Mouse (Mus musculus): ENCODE measurements at regions not wholly inside any gene's neighbourhood (a gene's known extent, or its start where the extent isn't known, plus 50 kb on each side); places are given as distances from the start of the nearest gene placed in this dataset.

DNA sequence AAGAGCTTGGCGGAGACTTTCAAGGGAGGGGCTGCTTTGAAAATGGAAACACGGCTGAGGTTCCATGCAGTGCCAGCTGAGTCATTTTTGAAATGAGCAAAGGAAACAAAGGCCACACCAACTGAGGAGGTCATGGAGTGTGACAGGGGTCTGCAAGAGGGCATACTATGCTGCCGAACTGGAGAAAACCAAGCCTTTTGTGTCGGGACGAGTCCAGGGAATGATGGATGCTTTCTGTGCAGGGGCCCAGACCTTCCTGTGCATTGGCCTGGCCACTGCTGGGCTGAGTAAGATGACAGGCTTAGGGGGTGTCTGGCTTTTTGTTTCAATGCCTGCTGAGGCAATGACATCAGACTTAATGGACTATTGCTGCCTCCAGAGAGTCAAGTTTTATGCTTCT, 203.8 kb upstream of the Ubash3b start:
- Histone ChIP-seq H3K9ac (replicated peaks) (no peak overlapping the region), H3K9me3 (no peaks in the 10 kb centered on the region), H3K27me3 (no peaks in the 10 kb centered on the region), H3K4me1 (peaks cover 26% of the 10 kb centered on the region), H3K27ac (replicated peaks) (peak overlapping the region; percentile 77), H3K36me3 (no peaks in the 10 kb centered on the region), H3K4me3 (no peak overlapping the region), H3K4me2 (replicated peaks) (peak overlapping the region; percentile 26)
- peak; percentile 76 for ATAC-seq (ENCODE audit: low FRiP score, low read depth)
- 11% methylated on average over 5 of the region's 5 CpGs for WGBS

DNA sequence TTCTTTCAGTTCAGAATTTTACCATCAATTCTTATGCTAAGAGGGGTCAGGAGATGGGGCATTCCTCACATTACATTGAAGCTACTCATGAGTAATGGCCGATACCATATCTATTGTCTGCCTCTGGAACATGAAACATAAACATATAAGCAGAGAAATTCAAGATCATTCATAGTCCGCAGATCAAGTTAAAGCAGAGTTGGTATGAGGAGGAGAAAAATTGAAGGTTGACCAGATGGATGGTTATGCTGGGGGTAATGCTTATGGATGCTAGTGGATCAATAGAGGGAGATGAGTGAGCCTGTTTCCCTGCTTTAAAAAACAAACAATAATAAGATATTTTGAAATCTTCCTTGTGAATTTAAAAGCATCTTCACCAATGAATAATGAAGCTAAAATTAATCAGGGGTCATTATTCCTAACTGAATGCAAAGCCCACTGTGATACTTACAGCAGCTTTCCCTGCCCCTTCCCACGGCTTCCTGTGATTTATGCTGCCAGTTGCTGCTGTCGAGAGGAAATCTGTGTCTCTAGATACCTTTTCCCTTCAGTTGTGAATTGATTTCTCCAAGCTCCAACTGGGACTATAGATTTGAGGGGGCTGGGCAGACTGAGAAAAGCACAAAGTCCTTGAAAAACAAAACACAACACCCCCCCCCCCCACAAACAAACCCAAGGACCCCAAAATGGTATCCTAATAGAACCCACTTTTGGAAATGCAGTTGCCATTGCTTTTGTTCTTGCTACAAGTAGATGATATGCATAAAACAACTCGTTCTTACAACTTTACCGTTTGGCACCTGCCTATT, 203.1 kb upstream of the Ubash3b start:
- Histone ChIP-seq H3K36me3 (no peaks in the 10 kb centered on the region), H3K9ac (replicated peaks) (no peak overlapping the region), H3K9me3 (no peaks in the 10 kb centered on the region), H3K27me3 (no peaks in the 10 kb centered on the region), H3K4me2 (replicated peaks) (peak overlapping the region; percentile 26), H3K4me1 (peaks cover 26% of the 10 kb centered on the region), H3K27ac (replicated peaks) (peak overlapping the region; percentile 77), H3K4me3 (no peak overlapping the region)
- WGBS, result 41% methylated on average over 6 of the region's 6 CpGs
- ATAC-seq (ENCODE audit: low FRiP score, low read depth), result no peak

DNA sequence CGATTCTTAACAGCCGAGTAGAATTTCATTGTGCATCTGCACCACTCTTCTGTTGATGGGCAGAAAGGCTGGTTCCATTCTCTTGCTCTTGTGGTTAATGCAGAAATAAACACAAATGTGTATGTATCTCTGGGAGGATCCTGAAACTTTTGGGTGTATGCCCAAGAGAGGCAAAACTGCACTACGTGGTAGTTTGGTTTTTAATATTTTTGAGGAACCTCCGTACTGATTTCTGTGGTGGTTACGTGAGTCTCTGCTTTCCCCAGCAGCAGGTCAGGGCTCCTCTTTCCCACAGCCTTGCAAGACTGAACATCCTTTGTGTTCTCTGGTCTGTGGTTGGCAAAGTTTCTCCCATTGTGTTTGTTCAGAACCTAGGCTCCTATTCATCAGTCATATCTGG, 198.9 kb upstream of the Ubash3b start:
- H3K36me3 ChIP-seq, result no peaks in the 10 kb centered on the region
- WGBS, result 81% methylated on average over 5 of the region's 5 CpGs
- no peak overlapping the region for H3K9ac ChIP-seq (replicated peaks)
- no peak overlapping the region for H3K4me3 ChIP-seq
- H3K4me2 ChIP-seq (replicated peaks), result no peak overlapping the region
- peaks cover 10% of the 10 kb centered on the region for H3K4me1 ChIP-seq
- no peaks in the 10 kb centered on the region for H3K27me3 ChIP-seq
- no peak for ATAC-seq (ENCODE audit: low FRiP score, low read depth)
- no peak overlapping the region for H3K27ac ChIP-seq (replicated peaks)
- H3K9me3 ChIP-seq, result no peaks in the 10 kb centered on the region

DNA sequence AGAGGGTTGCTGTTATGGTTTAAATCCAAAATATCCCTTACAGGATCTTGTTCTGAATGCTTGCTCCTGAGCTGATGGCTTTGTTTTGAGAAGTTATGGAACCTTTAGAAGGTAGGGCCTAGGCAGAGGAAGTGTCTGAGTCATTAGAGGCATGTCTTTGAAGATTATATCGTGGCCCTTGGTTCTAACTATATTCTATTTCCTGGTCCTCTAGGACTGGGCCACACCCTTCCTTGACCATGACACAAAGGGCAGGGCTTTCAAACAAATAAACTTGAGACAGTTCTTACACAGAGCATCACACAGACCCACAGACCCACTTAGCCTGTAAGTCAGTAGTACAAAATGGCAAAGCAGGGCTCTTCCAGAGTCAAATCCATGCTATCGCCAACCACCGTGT, 197.8 kb upstream of the Ubash3b start:
- ATAC-seq (ENCODE audit: low FRiP score, low read depth), result no peak
- Histone ChIP-seq H3K4me2 (replicated peaks) (no peak overlapping the region), H3K9ac (replicated peaks) (no peak overlapping the region), H3K9me3 (no peaks in the 10 kb centered on the region), H3K36me3 (no peaks in the 10 kb centered on the region), H3K4me3 (no peak overlapping the region), H3K4me1 (0 out of 2 replicates have a peak, but pooled peaks cover 2% of the 10 kb centered on the region), H3K27me3 (no peaks in the 10 kb centered on the region), H3K27ac (replicated peaks) (no peak overlapping the region)
- 97% methylated on average over 3 of the region's 3 CpGs for WGBS

DNA sequence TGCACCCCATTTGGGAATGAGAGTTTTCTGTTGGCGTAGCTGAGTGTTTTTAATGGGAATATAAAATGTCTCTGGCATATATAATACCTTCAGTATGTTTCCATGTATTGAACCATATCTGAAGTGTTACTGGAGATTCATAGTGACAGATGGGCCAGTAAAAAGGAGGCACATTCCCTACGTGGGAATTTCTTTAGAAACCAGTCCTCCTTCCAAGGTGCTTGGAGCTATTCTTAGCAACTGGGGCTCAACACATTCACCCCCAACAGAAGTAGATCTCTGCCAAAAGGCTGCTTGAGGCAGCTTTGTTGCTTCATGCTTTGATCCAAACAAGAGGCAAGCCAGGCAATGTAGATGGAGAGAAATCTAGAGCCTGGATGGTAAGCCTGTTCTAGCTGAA, 183.8 kb upstream of the Ubash3b start:
- Histone ChIP-seq H3K9ac (replicated peaks) (no peak overlapping the region), H3K9me3 (no peaks in the 10 kb centered on the region), H3K4me3 (no peak overlapping the region), H3K36me3 (no peaks in the 10 kb centered on the region), H3K4me1 (no peaks in the 10 kb centered on the region), H3K27ac (replicated peaks) (no peak overlapping the region), H3K27me3 (no peaks in the 10 kb centered on the region), H3K4me2 (replicated peaks) (no peak overlapping the region)
- ATAC-seq (ENCODE audit: low FRiP score, low read depth), result no peak
- WGBS, result 74% methylated on average over 2 of the region's 2 CpGs

DNA sequence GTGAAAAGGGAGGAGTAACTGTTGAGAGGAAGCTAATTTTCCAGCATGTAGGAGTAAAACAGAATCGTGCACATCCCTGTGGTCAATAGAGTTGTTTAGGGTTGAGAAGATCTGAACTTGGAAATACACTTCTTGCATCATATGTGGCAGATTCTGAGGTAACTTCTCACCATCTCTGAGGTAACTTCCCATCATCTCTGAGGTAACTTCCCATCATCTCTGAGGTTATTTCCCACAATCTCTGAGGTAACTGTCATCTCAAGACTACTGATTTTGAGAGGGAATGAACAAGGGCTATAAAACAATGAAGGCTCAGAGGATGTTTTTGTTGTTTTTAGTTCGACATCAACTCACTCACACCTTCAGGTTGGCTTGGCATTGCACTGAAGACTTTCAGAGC, 175.9 kb upstream of the Ubash3b start:
- no peak overlapping the region for H3K9ac ChIP-seq (replicated peaks)
- H3K36me3 ChIP-seq, result no peaks in the 10 kb centered on the region
- H3K4me1 ChIP-seq, result peaks cover 23% of the 10 kb centered on the region
- no peak overlapping the region for H3K4me2 ChIP-seq (replicated peaks)
- no peak for ATAC-seq (ENCODE audit: low FRiP score, low read depth)
- no peak overlapping the region for H3K4me3 ChIP-seq
- no peak overlapping the region for H3K27ac ChIP-seq (replicated peaks)
- H3K27me3 ChIP-seq, result no peaks in the 10 kb centered on the region
- no peaks in the 10 kb centered on the region for H3K9me3 ChIP-seq
- 88% methylated on average over 2 of the region's 2 CpGs for WGBS

DNA sequence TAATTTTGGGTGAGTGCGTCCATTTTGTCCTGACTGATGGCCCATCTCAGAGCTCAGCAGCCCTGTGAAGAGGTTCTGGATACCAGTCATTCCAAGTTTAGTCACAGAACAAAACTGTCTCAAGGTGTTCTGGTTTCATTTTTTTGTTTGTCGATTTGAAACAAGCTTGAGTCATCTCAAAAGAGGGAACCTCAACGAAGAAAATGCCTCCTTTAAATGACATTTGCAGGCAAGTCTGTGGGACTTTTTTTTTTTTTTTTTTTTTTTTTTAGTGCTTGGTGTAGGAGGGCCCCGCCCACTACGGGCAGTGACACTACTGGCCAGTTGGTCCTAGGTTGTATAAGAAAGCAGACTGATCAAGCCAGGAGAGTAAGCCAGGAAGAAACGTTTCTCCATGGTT, 175.3 kb upstream of the Ubash3b start:
- ATAC-seq (ENCODE audit: low FRiP score, low read depth), result no peak
- 86% methylated on average over 6 of the region's 6 CpGs for WGBS

DNA sequence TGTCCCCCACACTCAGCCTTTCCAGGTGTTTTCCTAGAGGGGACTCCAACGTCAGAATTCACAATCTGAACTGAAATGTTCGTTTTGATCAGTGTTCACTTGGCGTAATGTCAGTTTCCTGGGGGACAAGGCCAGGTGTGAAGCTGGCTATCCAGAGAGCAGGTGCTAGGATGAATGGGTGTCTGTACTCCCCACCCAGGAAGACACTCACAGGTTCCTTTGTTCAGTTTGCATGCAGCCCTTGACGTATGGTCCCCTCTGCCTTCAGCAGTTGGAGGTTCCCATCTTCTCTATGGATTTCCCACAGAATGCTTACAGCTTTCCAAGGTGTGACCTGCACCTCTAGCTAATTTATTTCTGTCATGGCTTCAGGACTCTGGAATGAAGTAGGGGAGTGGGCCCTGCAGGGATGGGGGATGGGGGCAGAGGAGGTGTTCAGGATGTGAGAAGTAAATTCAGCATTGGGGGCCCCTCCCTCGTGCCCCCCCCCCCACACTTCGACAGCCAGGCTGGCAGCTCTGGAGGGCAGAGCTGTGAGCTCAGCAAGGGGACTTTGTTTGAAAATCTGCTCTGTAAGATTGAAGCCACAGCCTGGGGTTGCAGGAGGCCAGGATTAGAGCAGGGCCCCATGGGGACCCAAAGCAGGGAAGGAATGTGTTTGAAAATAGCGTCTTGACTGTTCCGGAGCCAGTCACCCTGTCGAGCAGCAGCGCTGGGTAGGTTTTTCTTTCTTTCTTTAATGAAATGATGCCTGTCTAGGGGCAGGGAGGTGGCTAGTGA, 173.2 kb upstream of the Ubash3b start:
- Histone ChIP-seq H3K9me3 (no peaks in the 10 kb centered on the region), H3K4me1 (peaks cover 23% of the 10 kb centered on the region), H3K36me3 (no peaks in the 10 kb centered on the region), H3K9ac (replicated peaks) (no peak overlapping the region), H3K4me3 (no peak overlapping the region), H3K27ac (replicated peaks) (peak overlapping the region; percentile 83), H3K27me3 (no peaks in the 10 kb centered on the region), H3K4me2 (replicated peaks) (peak overlapping the region; percentile 21; the same call in 1 of the 2 replicates)
- peak; percentile 56 for ATAC-seq (ENCODE audit: low FRiP score, low read depth)
- WGBS, result 13% methylated on average over 10 of the region's 10 CpGs

More for the DNA sequence above, 175.3 kb upstream of the Ubash3b start:
- Histone ChIP-seq H3K27me3 (no peaks in the 10 kb centered on the region), H3K4me1 (peaks cover 23% of the 10 kb centered on the region), H3K4me3 (no peak overlapping the region), H3K4me2 (replicated peaks) (no peak overlapping the region), H3K27ac (replicated peaks) (no peak overlapping the region), H3K9me3 (no peaks in the 10 kb centered on the region), H3K36me3 (no peaks in the 10 kb centered on the region), H3K9ac (replicated peaks) (no peak overlapping the region)

DNA sequence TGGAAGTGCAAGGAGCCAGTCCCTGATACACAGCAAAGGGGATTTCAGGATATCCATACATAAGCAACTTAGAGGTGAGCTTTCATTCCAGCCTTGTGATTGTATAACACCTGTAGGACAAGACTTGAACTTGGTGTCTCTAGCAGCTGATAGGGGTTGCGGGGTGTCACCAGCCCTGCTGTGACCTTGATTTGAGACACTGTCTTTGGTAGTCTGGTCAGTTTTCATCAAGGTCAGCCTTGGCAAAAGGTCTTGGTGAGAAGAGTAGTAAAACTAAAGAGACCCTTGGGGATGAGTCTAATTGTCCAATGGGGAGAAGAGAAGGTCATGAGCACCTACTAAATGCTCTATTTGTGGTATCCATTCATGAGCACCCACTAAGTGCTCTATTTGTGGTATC, 172.0 kb upstream of the Ubash3b start:
- Histone ChIP-seq H3K36me3 (no peaks in the 10 kb centered on the region), H3K4me2 (replicated peaks) (no peak overlapping the region), H3K9ac (replicated peaks) (no peak overlapping the region), H3K27me3 (no peaks in the 10 kb centered on the region), H3K9me3 (no peaks in the 10 kb centered on the region), H3K27ac (replicated peaks) (no peak overlapping the region), H3K4me1 (peaks cover 29% of the 10 kb centered on the region), H3K4me3 (no peak overlapping the region)
- WGBS, result 100% methylated on average over 1 of the region's 1 CpGs
- no peak for ATAC-seq (ENCODE audit: low FRiP score, low read depth)

DNA sequence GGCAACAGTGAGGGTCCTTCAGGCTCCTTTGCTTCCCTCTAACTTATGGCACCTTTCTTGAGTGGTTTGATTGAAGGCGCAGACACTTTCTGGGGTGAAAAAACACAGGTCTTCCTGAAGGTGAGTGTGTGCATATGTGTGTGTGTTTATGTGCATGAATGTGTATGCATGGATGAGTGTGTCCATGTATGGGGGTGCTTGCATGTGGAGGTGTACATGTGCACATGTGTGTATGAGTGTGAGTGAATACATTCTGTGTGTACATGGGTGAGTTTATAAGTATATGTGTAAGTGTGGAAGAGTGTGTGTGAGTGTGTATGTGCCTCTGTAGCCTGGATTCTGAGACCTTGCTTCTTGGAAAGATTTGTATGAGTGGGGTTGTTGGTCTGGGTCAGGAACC, 167.5 kb upstream of the Ubash3b start:
- no peaks in the 10 kb centered on the region for H3K27me3 ChIP-seq
- H3K27ac ChIP-seq (replicated peaks), result peak overlapping the region; percentile 49
- ATAC-seq (ENCODE audit: low FRiP score, low read depth), result no peak
- WGBS, result 100% methylated on average over 1 of the region's 1 CpGs
- H3K4me3 ChIP-seq, result peak overlapping the region; percentile 29
- peak overlapping the region; percentile 41 for H3K9ac ChIP-seq (replicated peaks)
- H3K4me1 ChIP-seq, result peaks cover 37% of the 10 kb centered on the region
- peak overlapping the region; percentile 43 for H3K4me2 ChIP-seq (replicated peaks)
- H3K9me3 ChIP-seq, result no peaks in the 10 kb centered on the region
- no peaks in the 10 kb centered on the region for H3K36me3 ChIP-seq

DNA sequence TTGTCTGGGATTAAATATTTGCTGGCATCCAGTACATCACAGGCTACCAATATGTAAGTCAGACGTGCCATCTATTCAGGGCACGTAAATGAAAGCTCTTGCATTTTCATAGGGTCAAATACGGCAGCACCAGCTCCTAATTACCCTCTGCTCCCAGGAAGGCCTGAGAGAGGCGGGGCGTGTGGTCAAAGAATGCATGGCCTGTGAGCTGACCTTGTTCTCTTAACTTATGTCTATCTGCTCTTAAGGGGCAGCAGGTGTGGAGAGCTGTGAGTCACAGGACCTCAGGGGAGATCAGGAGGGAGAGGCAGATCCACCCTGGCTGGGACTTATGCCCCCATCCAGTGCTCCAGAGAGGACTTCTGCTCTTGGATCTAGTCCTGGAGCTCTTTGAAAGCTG, 167.0 kb upstream of the Ubash3b start:
- H3K4me2 ChIP-seq (replicated peaks), result peak overlapping the region; percentile 43
- no peak for ATAC-seq (ENCODE audit: low FRiP score, low read depth)
- no peaks in the 10 kb centered on the region for H3K36me3 ChIP-seq
- no peaks in the 10 kb centered on the region for H3K9me3 ChIP-seq
- no peaks in the 10 kb centered on the region for H3K27me3 ChIP-seq
- WGBS, result 11% methylated on average over 5 of the region's 5 CpGs
- H3K4me3 ChIP-seq, result peak overlapping the region; percentile 29
- peak overlapping the region; percentile 49 for H3K27ac ChIP-seq (replicated peaks)
- H3K9ac ChIP-seq (replicated peaks), result peak overlapping the region; percentile 41
- H3K4me1 ChIP-seq, result peaks cover 37% of the 10 kb centered on the region

DNA sequence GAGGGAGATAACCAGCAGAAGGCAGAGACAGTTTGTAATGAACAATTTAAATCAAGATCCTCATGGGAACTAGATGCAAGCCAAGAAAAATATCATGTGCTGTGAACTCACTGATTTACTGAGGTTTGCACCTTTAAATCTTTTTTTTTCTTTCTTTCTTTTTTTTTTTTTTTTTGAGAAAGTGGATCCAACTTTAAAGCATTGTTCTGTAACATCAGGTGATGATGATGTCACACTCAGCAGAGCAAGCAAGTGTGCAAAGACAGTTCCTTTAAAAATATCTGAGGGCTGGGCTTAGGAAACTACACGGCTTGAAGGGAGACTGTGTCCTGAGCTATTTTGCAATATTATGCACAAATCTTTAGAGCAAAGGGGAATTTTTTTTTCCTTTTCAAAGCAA, 166.6 kb upstream of the Ubash3b start:
- 2% methylated on average over 1 of the region's 1 CpGs for WGBS
- H3K27ac ChIP-seq (replicated peaks), result peak overlapping the region; percentile 87
- H3K9ac ChIP-seq (replicated peaks), result no peak overlapping the region
- no peak for ATAC-seq (ENCODE audit: low FRiP score, low read depth)
- peak overlapping the region; percentile 43 for H3K4me2 ChIP-seq (replicated peaks)
- H3K27me3 ChIP-seq, result no peaks in the 10 kb centered on the region
- no peaks in the 10 kb centered on the region for H3K9me3 ChIP-seq
- peak overlapping the region; percentile 29 for H3K4me3 ChIP-seq
- H3K4me1 ChIP-seq, result peaks cover 37% of the 10 kb centered on the region
- H3K36me3 ChIP-seq, result no peaks in the 10 kb centered on the region
